Mouse (Mus musculus): Measurements from ENCODE around the gene Tpx2. TPM values are rescaled to one million over a fixed set of nuclear protein-coding genes. Genes with fewer than 3 reads are reported as not detected.

Tpx2 gene
- polyA plus RNA-seq, 1 experiment, result 26.3 TPM

GRCm38 (mm10) chr2:152823770-152824169, 24.0 kb upstream of the Tpx2 start:
- Histone ChIP-seq H3K4me3 (no peak overlapping the region), H3K4me2 (ENCODE audit: low read depth) (no peak overlapping the region), H3K79me2 (ENCODE audit: control insufficient read depth, insufficient read depth) (peaks cover 92% of the 10 kb centered on the region), H3K36me3 (ENCODE audit: control insufficient read depth, insufficient read depth) (peaks cover 15% of the 10 kb centered on the region), H3K27me3 (ENCODE audit: control insufficient read depth, insufficient read depth, insufficient read length) (no peaks in the 10 kb centered on the region), H3ac (ENCODE audit: control insufficient read depth, insufficient read length) (no peak overlapping the region)
- TF ChIP-seq USF1 (IDR thresholded peaks at IDR 0.05; ENCODE audit: low read depth) (no peak), POLR2A (IDR thresholded peaks at IDR 0.05; ENCODE audit: insufficient read length, low read depth) (no peak), MAX (IDR thresholded peaks at IDR 0.05; ENCODE audit: low read depth) (no peak), CEBPB (IDR thresholded peaks at IDR 0.05; ENCODE audit: insufficient read depth, poor library complexity, severe bottlenecking) (no peak), REST (IDR thresholded peaks at IDR 0.05; ENCODE audit: insufficient read depth, insufficient read length) (no peak)

DNA sequence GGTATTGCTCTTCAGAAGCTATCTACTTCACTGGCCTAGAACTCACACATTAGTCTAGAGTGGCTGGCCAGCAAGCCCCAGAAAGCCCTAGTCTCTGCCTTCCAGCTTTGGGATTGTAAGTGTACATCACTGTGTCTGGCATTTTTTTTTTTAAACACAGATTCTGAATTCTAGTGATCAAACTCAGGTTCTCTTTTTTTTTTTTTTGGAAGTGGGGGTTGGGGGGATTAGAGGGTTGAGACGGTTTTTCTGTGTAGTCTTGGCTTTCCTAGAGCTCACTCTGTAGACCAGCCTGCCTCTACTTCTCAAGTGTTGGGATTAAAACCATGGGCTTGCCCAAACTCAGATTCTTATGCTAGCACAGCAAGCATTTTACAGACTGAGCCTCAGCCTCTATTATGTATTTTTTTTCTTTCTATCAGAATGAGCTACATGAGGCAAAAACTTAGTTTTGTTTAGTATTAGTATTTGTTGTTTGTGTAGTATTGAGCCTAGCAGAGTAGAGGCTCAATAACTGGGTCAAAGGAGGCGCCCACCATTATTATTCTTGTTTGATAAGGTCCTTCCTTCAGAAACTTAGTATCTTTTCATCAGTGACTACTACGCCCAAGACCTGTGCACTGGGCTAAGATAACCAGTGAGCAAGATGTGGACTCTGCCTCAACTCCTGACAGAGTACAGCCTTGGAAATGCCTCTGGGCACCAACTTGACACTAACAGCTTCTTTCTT, 23.2 kb upstream of the Tpx2 start:
- no peak overlapping the region for H3K4me2 ChIP-seq (ENCODE audit: low read depth)

DNA sequence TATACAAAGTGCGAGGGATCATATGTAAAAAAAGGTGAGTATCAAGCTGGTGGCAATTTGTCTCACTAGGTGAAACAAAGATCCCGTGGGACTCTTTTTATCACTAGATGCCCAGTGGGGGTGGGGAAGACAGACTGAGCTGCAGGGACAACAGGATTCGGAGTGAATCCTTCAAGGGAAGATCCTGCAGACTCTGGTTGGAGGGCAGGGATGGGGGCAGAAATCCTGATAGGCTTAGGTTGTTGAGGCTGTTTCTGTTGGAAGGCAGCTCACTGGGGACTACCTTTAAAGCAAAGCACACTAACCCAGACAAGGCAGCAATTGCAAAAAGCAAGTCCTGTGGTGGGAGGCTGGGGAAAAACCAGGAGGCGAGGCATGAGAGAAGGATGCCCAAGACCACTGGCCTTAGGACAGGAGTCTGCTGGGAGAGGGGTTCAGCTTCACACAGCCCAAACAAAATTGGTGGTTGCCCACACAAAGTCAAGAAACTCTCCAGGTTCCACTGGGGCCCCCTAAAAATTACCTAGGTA, 22.5 kb upstream of the Tpx2 start:
- peaks cover 92% of the 10 kb centered on the region for H3K79me2 ChIP-seq (ENCODE audit: control insufficient read depth, insufficient read depth)
- no peak overlapping the region for H3ac ChIP-seq (ENCODE audit: control insufficient read depth, insufficient read length)
- peaks cover 9% of the 10 kb centered on the region for H3K36me3 ChIP-seq (ENCODE audit: control insufficient read depth, insufficient read depth)
- no peaks in the 10 kb centered on the region for H3K27me3 ChIP-seq (ENCODE audit: control insufficient read depth, insufficient read depth, insufficient read length)
- no peak for TF ChIP-seq SRF (IDR thresholded peaks at IDR 0.05; ENCODE audit: control insufficient read depth, insufficient read length, low read depth)
- TF ChIP-seq MYOG (IDR thresholded peaks at IDR 0.05; ENCODE audit: control insufficient read depth in 1 of 3, insufficient read depth in 1 of 3, insufficient read length in 2 of 3, low read depth in 2 of 3), result no peak
- H3K4me3 ChIP-seq, result no peak overlapping the region
- peak overlapping the region; percentile 78 for H3K4me2 ChIP-seq (ENCODE audit: low read depth)

More for the DNA sequence above, 23.2 kb upstream of the Tpx2 start:
- Histone ChIP-seq H3ac (ENCODE audit: control insufficient read depth, insufficient read length) (no peak overlapping the region), H3K79me2 (ENCODE audit: control insufficient read depth, insufficient read depth) (peaks cover 92% of the 10 kb centered on the region), H3K4me3 (no peak overlapping the region), H3K36me3 (ENCODE audit: control insufficient read depth, insufficient read depth) (peaks cover 9% of the 10 kb centered on the region), H3K27me3 (ENCODE audit: control insufficient read depth, insufficient read depth, insufficient read length) (no peaks in the 10 kb centered on the region)
- TF ChIP-seq POLR2AphosphoS2 (IDR thresholded peaks at IDR 0.05; ENCODE audit: insufficient read length, low read depth), result no peak
- no peak for TF ChIP-seq MYOD1 (IDR thresholded peaks at IDR 0.05; ENCODE audit: control insufficient read depth in 1 of 3, insufficient read length in 2 of 3, low read depth in 2 of 3)
- no peak for TF ChIP-seq CEBPB (IDR thresholded peaks at IDR 0.05; ENCODE audit: insufficient read depth, poor library complexity, severe bottlenecking)
- no peak for TF ChIP-seq MAX (IDR thresholded peaks at IDR 0.05; ENCODE audit: low read depth)
- no peak for TF ChIP-seq POLR2A (IDR thresholded peaks at IDR 0.05; ENCODE audit: insufficient read length, low read depth)
- no peak for TF ChIP-seq USF1 (IDR thresholded peaks at IDR 0.05; ENCODE audit: low read depth)
- no peak for TF ChIP-seq MYOG (IDR thresholded peaks at IDR 0.05; ENCODE audit: control insufficient read depth in 1 of 3, insufficient read depth in 1 of 3, insufficient read length in 2 of 3, low read depth in 2 of 3)
- no peak for TF ChIP-seq SRF (IDR thresholded peaks at IDR 0.05; ENCODE audit: control insufficient read depth, insufficient read length, low read depth)
- no peak for TF ChIP-seq REST (IDR thresholded peaks at IDR 0.05; ENCODE audit: insufficient read depth, insufficient read length)
- TF ChIP-seq TCF3 (IDR thresholded peaks at IDR 0.05; ENCODE audit: insufficient read length, low read depth), result no peak
- no peak for TF ChIP-seq TCF12 (IDR thresholded peaks at IDR 0.05; ENCODE audit: insufficient read depth, poor library complexity, severe bottlenecking)

GRCm38 (mm10) chr2:152825713-152826112, 22.1 kb upstream of the Tpx2 start:
- Histone ChIP-seq H3K4me3 (no peak overlapping the region), H3K36me3 (ENCODE audit: control insufficient read depth, insufficient read depth) (peaks cover 9% of the 10 kb centered on the region), H3K4me2 (ENCODE audit: low read depth) (peak overlapping the region; percentile 78), H3K79me2 (ENCODE audit: control insufficient read depth, insufficient read depth) (peaks cover 92% of the 10 kb centered on the region), H3ac (ENCODE audit: control insufficient read depth, insufficient read length) (no peak overlapping the region), H3K27me3 (ENCODE audit: control insufficient read depth, insufficient read depth, insufficient read length) (no peaks in the 10 kb centered on the region)
- TF ChIP-seq MYOD1 (IDR thresholded peaks at IDR 0.05; ENCODE audit: control insufficient read depth in 1 of 3, insufficient read length in 2 of 3, low read depth in 2 of 3) (no peak), TCF3 (IDR thresholded peaks at IDR 0.05; ENCODE audit: insufficient read length, low read depth) (no peak), USF1 (IDR thresholded peaks at IDR 0.05; ENCODE audit: low read depth) (no peak), POLR2AphosphoS2 (IDR thresholded peaks at IDR 0.05; ENCODE audit: insufficient read length, low read depth) (no peak), TCF12 (IDR thresholded peaks at IDR 0.05; ENCODE audit: insufficient read depth, poor library complexity, severe bottlenecking) (no peak), POLR2A (IDR thresholded peaks at IDR 0.05; ENCODE audit: insufficient read length, low read depth) (no peak), SRF (IDR thresholded peaks at IDR 0.05; ENCODE audit: control insufficient read depth, insufficient read length, low read depth) (no peak), E2F4 (IDR thresholded peaks at IDR 0.05; ENCODE audit: insufficient read depth) (no peak), MYOG (IDR thresholded peaks at IDR 0.05; ENCODE audit: control insufficient read depth in 1 of 3, insufficient read depth in 1 of 3, insufficient read length in 2 of 3, low read depth in 2 of 3) (no peak), REST (IDR thresholded peaks at IDR 0.05; ENCODE audit: insufficient read depth, insufficient read length) (no peak), CEBPB (IDR thresholded peaks at IDR 0.05; ENCODE audit: insufficient read depth, poor library complexity, severe bottlenecking) (no peak), MAX (IDR thresholded peaks at IDR 0.05; ENCODE audit: low read depth) (no peak)

- Histone ChIP-seq H3ac (ENCODE audit: control insufficient read depth, insufficient read length) (no peak overlapping the region), H3K79me2 (ENCODE audit: control insufficient read depth, insufficient read depth) (peaks cover 88% of the 10 kb centered on the region), H3K4me3 (no peak overlapping the region), H3K4me2 (ENCODE audit: low read depth) (peak overlapping the region; percentile 78), H3K27me3 (ENCODE audit: control insufficient read depth, insufficient read depth, insufficient read length) (no peaks in the 10 kb centered on the region), H3K36me3 (ENCODE audit: control insufficient read depth, insufficient read depth) (peaks cover 9% of the 10 kb centered on the region)
- no peak for TF ChIP-seq POLR2A (IDR thresholded peaks at IDR 0.05; ENCODE audit: insufficient read length, low read depth)
- no peak for TF ChIP-seq TCF3 (IDR thresholded peaks at IDR 0.05; ENCODE audit: insufficient read length, low read depth)
- TF ChIP-seq CEBPB (IDR thresholded peaks at IDR 0.05; ENCODE audit: insufficient read depth, poor library complexity, severe bottlenecking), result no peak
- TF ChIP-seq E2F4 (IDR thresholded peaks at IDR 0.05; ENCODE audit: insufficient read depth), result no peak
- no peak for TF ChIP-seq USF1 (IDR thresholded peaks at IDR 0.05; ENCODE audit: low read depth)
- TF ChIP-seq MYOG (IDR thresholded peaks at IDR 0.05; ENCODE audit: control insufficient read depth in 1 of 3, insufficient read depth in 1 of 3, insufficient read length in 2 of 3, low read depth in 2 of 3), result no peak
- TF ChIP-seq REST (IDR thresholded peaks at IDR 0.05; ENCODE audit: insufficient read depth, insufficient read length), result no peak
- no peak for TF ChIP-seq POLR2AphosphoS2 (IDR thresholded peaks at IDR 0.05; ENCODE audit: insufficient read length, low read depth)
- TF ChIP-seq SRF (IDR thresholded peaks at IDR 0.05; ENCODE audit: control insufficient read depth, insufficient read length, low read depth), result no peak
- no peak for TF ChIP-seq MYOD1 (IDR thresholded peaks at IDR 0.05; ENCODE audit: control insufficient read depth in 1 of 3, insufficient read length in 2 of 3, low read depth in 2 of 3)
- TF ChIP-seq MAX (IDR thresholded peaks at IDR 0.05; ENCODE audit: low read depth), result no peak
- TF ChIP-seq TCF12 (IDR thresholded peaks at IDR 0.05; ENCODE audit: insufficient read depth, poor library complexity, severe bottlenecking), result no peak
Measured at GRCm38 (mm10) chr2:152826481-152826880, 21.3 kb upstream of the Tpx2 start.

Data from myocyte (in vitro differentiated cells).